Mouse (Mus musculus): ENCODE data around the gene Perp. TPM values are rescaled to one million over a fixed set of nuclear protein-coding genes. Genes with fewer than 3 reads are reported as not detected.

Perp gene
- polyA plus RNA-seq, 1 experiment from 2014 or later = 11.8 TPM

- H3K27ac ChIP-seq (ENCODE audit: low read depth, low read length) = no peak overlapping the region
- H3K9me3 ChIP-seq (ENCODE audit: control insufficient read depth, low read length) = no peaks in the 10 kb centered on the region
- no peaks in the 10 kb centered on the region for H3K36me3 ChIP-seq (ENCODE audit: control insufficient read depth, insufficient read depth, low read length)
- 91% methylated on average over 6 of the region's 6 CpGs for WGBS
- no peak overlapping the region for H3K4me2 ChIP-seq (ENCODE audit: low read depth, low read length, severe bottlenecking)
- ATAC-seq (replicated peaks; ENCODE audit: low FRiP score) = no peak
- H3K4me1 ChIP-seq (replicated peaks; ENCODE audit: control insufficient read depth, insufficient read depth, low read length) = no peaks in the 10 kb centered on the region
- H3K9ac ChIP-seq (ENCODE audit: low read length) = no peak overlapping the region
- no peak for DNase-seq (ENCODE audit: low spot score)
- no peak overlapping the region for H3K4me3 ChIP-seq (ENCODE audit: low read depth, low read length)
- H3K27me3 ChIP-seq (ENCODE audit: control insufficient read depth, insufficient read depth, low read length) = no peaks in the 10 kb centered on the region
These were observed 33.3 kb downstream of the Perp start for GRCm38 (mm10) chr10:18878111-18878510.

GRCm38 (mm10) chr10:18879160-18879559 lies 34.3 kb downstream of the Perp start:
- Histone ChIP-seq H3K4me1 (replicated peaks; ENCODE audit: control insufficient read depth, insufficient read depth, low read length) (no peaks in the 10 kb centered on the region), H3K4me2 (ENCODE audit: low read depth, low read length, severe bottlenecking) (no peak overlapping the region), H3K9ac (ENCODE audit: low read length) (no peak overlapping the region), H3K36me3 (ENCODE audit: control insufficient read depth, insufficient read depth, low read length) (no peaks in the 10 kb centered on the region), H3K27ac (ENCODE audit: low read depth, low read length) (no peak overlapping the region), H3K27me3 (ENCODE audit: control insufficient read depth, insufficient read depth, low read length) (no peaks in the 10 kb centered on the region), H3K4me3 (ENCODE audit: low read depth, low read length) (no peak overlapping the region), H3K9me3 (ENCODE audit: control insufficient read depth, low read length) (no peaks in the 10 kb centered on the region)
- DNase-seq (ENCODE audit: low spot score) (no peak), ATAC-seq (replicated peaks; ENCODE audit: low FRiP score) (no peak)
- whole genome bisulfite sequencing = 72% methylated on average over 4 of the region's 4 CpGs

GRCm38 (mm10) chr10:18879690-18880089 lies 34.9 kb downstream of the Perp start:
- H3K27me3 ChIP-seq (ENCODE audit: control insufficient read depth, insufficient read depth, low read length) = no peaks in the 10 kb centered on the region
- ATAC-seq (replicated peaks; ENCODE audit: low FRiP score) (no peak), DNase-seq (ENCODE audit: low spot score) (no peak)
- WGBS = 91% methylated on average over 1 of the region's 1 CpGs
- no peaks in the 10 kb centered on the region for H3K9me3 ChIP-seq (ENCODE audit: control insufficient read depth, low read length)
- H3K27ac ChIP-seq (ENCODE audit: low read depth, low read length) = no peak overlapping the region
- H3K4me1 ChIP-seq (replicated peaks; ENCODE audit: control insufficient read depth, insufficient read depth, low read length) = no peaks in the 10 kb centered on the region
- H3K4me2 ChIP-seq (ENCODE audit: low read depth, low read length, severe bottlenecking) = no peak overlapping the region
- no peaks in the 10 kb centered on the region for H3K36me3 ChIP-seq (ENCODE audit: control insufficient read depth, insufficient read depth, low read length)
- no peak overlapping the region for H3K4me3 ChIP-seq (ENCODE audit: low read depth, low read length)
- no peak overlapping the region for H3K9ac ChIP-seq (ENCODE audit: low read length)

GRCm38 (mm10) chr10:18882190-18882589 lies 37.4 kb downstream of the Perp start:
- WGBS = 85% methylated on average over 1 of the region's 1 CpGs

GRCm38 (mm10) chr10:18886918-18887625 lies 42.3 kb downstream of the Perp start:
- Histone ChIP-seq H3K9ac (ENCODE audit: low read length) (no peak overlapping the region), H3K9me3 (ENCODE audit: control insufficient read depth, low read length) (no peaks in the 10 kb centered on the region), H3K4me3 (ENCODE audit: low read depth, low read length) (no peak overlapping the region), H3K4me2 (ENCODE audit: low read depth, low read length, severe bottlenecking) (no peak overlapping the region), H3K36me3 (ENCODE audit: control insufficient read depth, insufficient read depth, low read length) (no peaks in the 10 kb centered on the region), H3K4me1 (replicated peaks; ENCODE audit: control insufficient read depth, insufficient read depth, low read length) (no peaks in the 10 kb centered on the region), H3K27ac (ENCODE audit: low read depth, low read length) (no peak overlapping the region), H3K27me3 (ENCODE audit: control insufficient read depth, insufficient read depth, low read length) (no peaks in the 10 kb centered on the region)
- no peak for ATAC-seq (replicated peaks; ENCODE audit: low FRiP score)
- no peak for DNase-seq (ENCODE audit: low spot score)
- 89% methylated on average over 4 of the region's 4 CpGs for WGBS

More at GRCm38 (mm10) chr10:18882190-18882589, 37.4 kb downstream of the Perp start:
- Histone ChIP-seq H3K4me1 (replicated peaks; ENCODE audit: control insufficient read depth, insufficient read depth, low read length) (no peaks in the 10 kb centered on the region), H3K27me3 (ENCODE audit: control insufficient read depth, insufficient read depth, low read length) (no peaks in the 10 kb centered on the region), H3K4me2 (ENCODE audit: low read depth, low read length, severe bottlenecking) (no peak overlapping the region), H3K9me3 (ENCODE audit: control insufficient read depth, low read length) (no peaks in the 10 kb centered on the region), H3K27ac (ENCODE audit: low read depth, low read length) (no peak overlapping the region), H3K4me3 (ENCODE audit: low read depth, low read length) (no peak overlapping the region), H3K36me3 (ENCODE audit: control insufficient read depth, insufficient read depth, low read length) (no peaks in the 10 kb centered on the region), H3K9ac (ENCODE audit: low read length) (no peak overlapping the region)
- DNase-seq (ENCODE audit: low spot score) = no peak
- ATAC-seq (replicated peaks; ENCODE audit: low FRiP score) = no peak

- no peak overlapping the region for H3K4me3 ChIP-seq (ENCODE audit: low read depth, low read length)
- H3K9ac ChIP-seq (ENCODE audit: low read length) = no peak overlapping the region
- no peaks in the 10 kb centered on the region for H3K27me3 ChIP-seq (ENCODE audit: control insufficient read depth, insufficient read depth, low read length)
- ATAC-seq (replicated peaks; ENCODE audit: low FRiP score) = no peak
- no peaks in the 10 kb centered on the region for H3K36me3 ChIP-seq (ENCODE audit: control insufficient read depth, insufficient read depth, low read length)
- 95% methylated on average over 1 of the region's 1 CpGs for WGBS
- H3K4me2 ChIP-seq (ENCODE audit: low read depth, low read length, severe bottlenecking) = no peak overlapping the region
- no peak for DNase-seq (ENCODE audit: low spot score)
- no peak overlapping the region for H3K27ac ChIP-seq (ENCODE audit: low read depth, low read length)
- no peaks in the 10 kb centered on the region for H3K4me1 ChIP-seq (replicated peaks; ENCODE audit: control insufficient read depth, insufficient read depth, low read length)
- H3K9me3 ChIP-seq (ENCODE audit: control insufficient read depth, low read length) = no peaks in the 10 kb centered on the region
These were observed 43.9 kb downstream of the Perp start for GRCm38 (mm10) chr10:18888751-18889150.

GRCm38 (mm10) chr10:18889255-18889654 lies 44.4 kb downstream of the Perp start:
- WGBS = 86% methylated on average over 1 of the region's 1 CpGs

GRCm38 (mm10) chr10:18891110-18891509 lies 46.3 kb downstream of the Perp start:
- no peak for DNase-seq (ENCODE audit: low spot score)
- no peak overlapping the region for H3K9ac ChIP-seq (ENCODE audit: low read length)
- no peaks in the 10 kb centered on the region for H3K27me3 ChIP-seq (ENCODE audit: control insufficient read depth, insufficient read depth, low read length)
- ATAC-seq (replicated peaks; ENCODE audit: low FRiP score) = no peak
- H3K4me2 ChIP-seq (ENCODE audit: low read depth, low read length, severe bottlenecking) = no peak overlapping the region
- no peaks in the 10 kb centered on the region for H3K36me3 ChIP-seq (ENCODE audit: control insufficient read depth, insufficient read depth, low read length)
- no peaks in the 10 kb centered on the region for H3K9me3 ChIP-seq (ENCODE audit: control insufficient read depth, low read length)
- no peak overlapping the region for H3K4me3 ChIP-seq (ENCODE audit: low read depth, low read length)
- H3K27ac ChIP-seq (ENCODE audit: low read depth, low read length) = no peak overlapping the region
- H3K4me1 ChIP-seq (replicated peaks; ENCODE audit: control insufficient read depth, insufficient read depth, low read length) = no peaks in the 10 kb centered on the region

More at GRCm38 (mm10) chr10:18889255-18889654, 44.4 kb downstream of the Perp start:
- Histone ChIP-seq H3K9me3 (ENCODE audit: control insufficient read depth, low read length) (no peaks in the 10 kb centered on the region), H3K27ac (ENCODE audit: low read depth, low read length) (no peak overlapping the region), H3K9ac (ENCODE audit: low read length) (no peak overlapping the region), H3K27me3 (ENCODE audit: control insufficient read depth, insufficient read depth, low read length) (no peaks in the 10 kb centered on the region), H3K36me3 (ENCODE audit: control insufficient read depth, insufficient read depth, low read length) (no peaks in the 10 kb centered on the region), H3K4me1 (replicated peaks; ENCODE audit: control insufficient read depth, insufficient read depth, low read length) (no peaks in the 10 kb centered on the region), H3K4me2 (ENCODE audit: low read depth, low read length, severe bottlenecking) (no peak overlapping the region), H3K4me3 (ENCODE audit: low read depth, low read length) (no peak overlapping the region)
- ATAC-seq (replicated peaks; ENCODE audit: low FRiP score) (no peak), DNase-seq (ENCODE audit: low spot score) (no peak)

GRCm38 (mm10) chr10:18892102-18892501 lies 47.3 kb downstream of the Perp start:
- Histone ChIP-seq H3K27ac (ENCODE audit: low read depth, low read length) (no peak overlapping the region), H3K27me3 (ENCODE audit: control insufficient read depth, insufficient read depth, low read length) (no peaks in the 10 kb centered on the region), H3K36me3 (ENCODE audit: control insufficient read depth, insufficient read depth, low read length) (no peaks in the 10 kb centered on the region), H3K4me1 (replicated peaks; ENCODE audit: control insufficient read depth, insufficient read depth, low read length) (no peaks in the 10 kb centered on the region), H3K9ac (ENCODE audit: low read length) (no peak overlapping the region), H3K4me2 (ENCODE audit: low read depth, low read length, severe bottlenecking) (no peak overlapping the region), H3K9me3 (ENCODE audit: control insufficient read depth, low read length) (no peaks in the 10 kb centered on the region), H3K4me3 (ENCODE audit: low read depth, low read length) (no peak overlapping the region)
- DNase-seq (ENCODE audit: low spot score) (no peak), ATAC-seq (replicated peaks; ENCODE audit: low FRiP score) (no peak)
- 74% methylated on average over 1 of the region's 1 CpGs for WGBS

Data from forebrain, embryonic 11.5 days (tissue).